Mouse (Mus musculus): ENCODE data around the gene Flrt1.

DNA sequence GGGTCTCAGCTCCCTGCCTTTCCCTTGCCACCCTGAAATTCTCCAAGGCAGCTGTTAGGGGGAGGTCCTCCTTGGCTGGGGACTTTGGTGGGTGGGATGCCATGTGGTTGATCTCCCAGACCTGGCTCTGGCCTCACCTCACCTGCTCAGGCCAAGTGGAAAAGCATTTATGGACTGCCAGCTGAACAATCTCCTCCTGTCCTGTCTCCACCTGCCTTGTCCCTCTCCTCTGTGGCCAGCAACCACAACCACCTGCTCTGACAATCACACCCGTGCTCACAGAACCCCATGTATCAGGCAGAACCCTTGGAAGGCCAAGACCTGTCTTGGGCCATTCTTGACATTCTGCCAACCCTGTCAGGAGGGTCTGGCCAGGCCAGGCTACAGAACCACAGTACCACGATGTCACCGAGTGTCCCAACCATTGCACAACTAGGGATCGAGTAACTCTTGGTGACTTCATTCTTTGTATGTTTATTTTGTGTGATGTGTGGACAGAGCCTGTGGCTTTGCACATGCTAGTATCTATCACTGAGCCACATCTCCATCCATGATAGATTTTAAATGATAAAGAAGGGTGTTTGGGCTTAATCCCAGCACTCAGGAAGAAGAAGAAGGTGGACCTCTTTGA, 20.1 kb upstream of the Flrt1 start:
- TF ChIP-seq CTCF (IDR thresholded peaks at IDR 0.05; ENCODE audit: borderline replicate concordance, control insufficient read depth, extremely low read depth, insufficient read depth, low read length, poor library complexity) (no peak), POLR2A (IDR thresholded peaks at IDR 0.05; ENCODE audit: control insufficient read depth, extremely low read depth, insufficient read depth, low read length, poor library complexity) (no peak)
